Mouse (Mus musculus) small intestine, adult 10 weeks (tissue): ENCODE measurements around the gene Mpc2. TPM values are rescaled to one million over a fixed set of nuclear protein-coding genes. Genes with fewer than 3 reads are reported as not detected.

Experiments used
- polyA plus RNA-seq: library from polyadenylated mRNA; stranded (reverse); fragments of 350-450 nt; fragmentation: Illumina TruSeq; extraction: RNeasy Lipid Tissue Mini Kit (QIAGEN cat#74804); gene quantifications from one replicate; pipeline ENCODE4 v1.2.3, GENCODE M21; 2014; ENCODE audit warnings: low replicate concordance

Gene Mpc2
- 494 TPM for polyA plus RNA-seq

DNA sequence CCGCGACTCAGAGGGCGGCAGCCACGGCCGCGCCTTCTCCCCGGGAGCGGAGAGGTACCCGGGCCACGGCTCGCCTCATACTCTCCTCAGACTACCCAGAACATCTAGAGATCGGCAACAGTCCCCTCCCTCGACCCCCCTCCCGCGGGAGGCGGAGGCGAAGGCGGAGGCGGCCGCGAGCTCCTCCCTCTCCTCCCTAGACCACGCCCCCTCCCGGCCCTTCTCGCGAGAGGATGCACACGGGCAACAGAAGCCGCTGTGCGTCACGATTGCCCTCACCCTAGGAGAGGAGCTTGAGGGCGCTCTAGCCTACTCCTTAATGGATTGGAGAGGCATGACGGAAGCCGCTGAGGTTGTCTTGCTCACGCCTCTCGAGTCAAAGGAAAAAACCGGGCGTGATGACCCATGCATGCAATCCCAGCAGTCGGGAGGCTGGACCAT lies at the start of gene Mpc2, which contains the start of gene Dcaf6:
Gene Mpc2, plus strand, starts transcription at position 278 of the 441 bp plus-strand sequence.
Gene Dcaf6, minus strand, starts transcription at position 116 of the 441 bp plus-strand sequence.

DNA sequence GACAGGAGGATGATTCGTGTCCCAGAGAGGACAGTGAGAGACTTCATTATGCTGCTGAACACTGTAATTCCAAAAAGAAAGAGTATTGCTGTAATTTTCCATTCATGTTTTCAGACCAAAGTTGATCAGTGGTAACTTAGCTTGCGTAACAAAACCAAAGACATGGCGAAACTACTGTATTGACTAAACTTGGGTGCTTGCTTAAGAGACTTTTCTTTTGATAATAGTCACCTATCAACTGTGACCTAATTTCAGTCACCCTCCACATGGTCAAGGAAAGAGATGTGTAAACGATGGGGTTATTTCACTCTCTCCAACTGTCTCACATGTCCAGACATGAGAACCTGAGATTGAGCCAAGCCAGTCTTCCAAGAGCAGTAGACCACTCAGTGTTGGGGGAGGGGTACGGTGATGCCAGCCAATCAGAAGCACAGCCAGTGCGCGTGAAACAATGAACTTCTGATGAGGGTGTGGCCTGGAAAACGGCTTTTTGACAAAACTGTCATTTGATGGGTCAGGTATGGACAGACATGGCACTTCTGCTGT lies 24.3 kb downstream of the Mpc2 start, which contains the start of gene Adcy10:
Gene Adcy10, plus strand, starts transcription at position 496 of the 546 bp plus-strand sequence.

Other genes with a start within 250 kb of the Mpc2 start
- 125 TPM for gene Tiprl, start 223.6 kb upstream of the Mpc2 start, polyA plus RNA-seq
- gene Gpr161, start 164.8 kb upstream of the Mpc2 start, polyA plus RNA-seq: 1.6 TPM
- gene Dcaf6, start 162 bp upstream of the Mpc2 start, polyA plus RNA-seq: 26.1 TPM
- gene Adcy10, start 24.5 kb downstream of the Mpc2 start, polyA plus RNA-seq: 0.22 TPM
- gene Mpzl1, start 173.9 kb downstream of the Mpc2 start, polyA plus RNA-seq: 24.2 TPM
- 5.2 TPM for gene Rcsd1, start 249.1 kb downstream of the Mpc2 start, polyA plus RNA-seq